Mouse (Mus musculus) cerebellum, adult 8-10 months (tissue): ENCODE results near the gene Lpgat1.

ENCODE experiments used
- DNase-seq: peaks from one replicate; pipeline ENCODE4 v3.0.0; 2022

Gene Lpgat1

DNA sequence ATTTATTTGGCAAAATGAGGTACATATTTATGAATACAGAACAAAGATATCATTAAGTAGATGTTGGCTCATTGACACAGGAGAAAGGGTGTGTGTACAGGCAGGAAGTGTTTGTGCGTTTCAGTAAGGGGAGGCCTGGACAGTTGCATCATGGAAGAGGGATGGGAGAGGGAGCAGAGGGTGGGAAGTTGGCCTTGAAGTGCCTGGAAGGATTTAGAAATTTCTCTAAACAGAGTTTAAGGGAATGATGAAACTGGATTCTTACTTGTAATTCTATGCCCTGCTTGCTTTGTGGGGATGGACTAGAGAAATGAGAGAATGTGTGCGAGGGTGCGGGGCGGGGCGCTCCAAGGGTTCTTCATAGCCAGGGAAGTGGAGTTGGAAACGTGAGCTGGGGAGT is 20.2 kb downstream of the Lpgat1 start:
- DNase-seq: no peak

DNA sequence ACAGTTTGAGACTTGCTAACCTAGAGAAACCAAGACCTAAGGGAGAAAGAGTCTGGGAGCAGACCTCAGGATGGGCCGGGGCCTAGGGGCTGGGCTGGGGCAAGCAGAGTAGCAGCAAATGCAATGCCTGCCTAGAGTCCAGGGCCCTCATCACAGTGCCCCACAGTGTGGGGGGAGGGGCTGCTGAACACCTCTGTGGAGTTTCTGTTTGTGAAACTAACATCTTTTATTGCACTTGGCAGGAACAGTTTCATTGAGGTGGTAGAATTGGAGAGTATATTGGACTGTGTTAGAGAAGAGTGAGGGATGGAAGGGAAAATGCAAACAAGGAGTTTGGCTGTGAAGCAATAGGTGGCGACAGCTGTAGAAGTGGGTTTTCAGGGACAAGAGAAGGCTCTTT is 21.1 kb downstream of the Lpgat1 start:
- no peak for DNase-seq

DNA sequence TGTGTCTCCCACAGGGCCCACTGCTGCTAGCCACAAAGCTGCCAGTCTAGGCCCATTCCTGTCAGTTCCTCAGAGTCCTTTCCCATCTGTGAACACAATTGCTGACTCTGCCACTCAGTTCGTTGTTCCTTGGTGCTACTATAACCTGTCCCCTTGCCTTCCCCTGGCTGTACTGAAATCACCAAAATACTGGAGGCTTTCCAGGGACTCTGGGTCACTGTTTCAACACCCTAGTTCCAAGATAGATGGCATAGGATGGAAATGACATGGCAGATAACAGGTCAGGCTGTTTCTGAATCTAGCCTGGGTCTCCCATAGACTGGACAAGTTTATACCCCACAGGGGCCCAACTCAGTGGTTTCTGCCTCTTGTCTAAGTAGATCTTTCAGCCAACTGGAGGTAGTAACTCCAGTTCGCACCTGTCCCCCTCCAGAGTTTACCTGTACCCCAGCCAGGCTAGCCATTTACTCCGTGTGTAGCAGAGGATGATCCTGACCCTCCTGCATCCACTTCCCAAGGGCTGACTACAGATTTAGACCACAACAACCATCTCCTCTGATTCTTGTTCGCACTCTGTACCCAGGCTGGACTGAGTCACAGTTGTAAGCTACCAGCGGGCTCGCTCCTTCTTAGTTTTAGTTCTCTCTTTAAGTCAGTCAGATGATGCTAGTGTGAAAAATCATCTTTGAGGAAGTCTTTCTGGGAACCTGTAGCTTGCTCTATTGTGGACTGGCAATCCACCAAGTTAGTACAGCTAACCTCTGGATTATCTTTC is 23.1 kb downstream of the Lpgat1 start:
- no peak for DNase-seq

DNA sequence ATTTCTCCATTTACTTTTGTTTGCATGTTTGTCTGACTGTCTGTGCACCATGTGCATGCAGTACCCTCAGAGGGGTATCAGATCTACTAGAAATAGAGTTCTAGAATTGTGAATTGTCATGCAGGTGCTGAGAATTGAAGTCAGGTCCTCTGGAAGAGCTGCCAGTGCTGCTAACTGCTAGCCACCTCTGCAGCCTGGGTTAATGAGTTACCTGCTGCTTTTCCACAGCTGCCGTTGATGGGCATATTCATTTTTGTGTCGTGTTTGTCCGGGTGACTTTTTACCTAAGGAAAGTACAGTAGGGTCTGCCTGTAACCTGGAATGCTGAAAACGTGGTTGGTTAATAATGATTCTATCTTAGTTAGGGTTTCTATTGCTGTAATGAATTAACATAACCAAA is 24.0 kb downstream of the Lpgat1 start:
- DNase-seq: no peak

DNA sequence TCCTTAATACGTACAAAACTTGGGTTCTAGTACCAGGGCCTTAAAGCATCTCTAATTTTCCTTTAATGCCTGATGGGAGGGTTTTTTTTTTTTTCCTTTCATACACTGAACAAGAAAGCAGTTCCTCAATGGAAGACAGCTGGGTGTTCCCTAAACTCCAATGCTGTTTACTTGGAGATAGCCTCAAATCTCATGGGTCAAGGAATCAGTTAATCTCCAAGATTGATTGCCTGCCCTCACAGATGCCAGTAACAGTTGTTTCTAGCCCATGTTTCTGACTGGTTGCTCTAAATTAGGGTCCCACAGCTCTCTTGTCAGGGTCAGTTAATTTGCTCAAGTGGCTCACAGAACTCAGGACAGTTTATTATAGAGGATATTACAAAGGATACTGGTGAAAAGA is 30.8 kb downstream of the Lpgat1 start:
- DNase-seq: no peak

DNA sequence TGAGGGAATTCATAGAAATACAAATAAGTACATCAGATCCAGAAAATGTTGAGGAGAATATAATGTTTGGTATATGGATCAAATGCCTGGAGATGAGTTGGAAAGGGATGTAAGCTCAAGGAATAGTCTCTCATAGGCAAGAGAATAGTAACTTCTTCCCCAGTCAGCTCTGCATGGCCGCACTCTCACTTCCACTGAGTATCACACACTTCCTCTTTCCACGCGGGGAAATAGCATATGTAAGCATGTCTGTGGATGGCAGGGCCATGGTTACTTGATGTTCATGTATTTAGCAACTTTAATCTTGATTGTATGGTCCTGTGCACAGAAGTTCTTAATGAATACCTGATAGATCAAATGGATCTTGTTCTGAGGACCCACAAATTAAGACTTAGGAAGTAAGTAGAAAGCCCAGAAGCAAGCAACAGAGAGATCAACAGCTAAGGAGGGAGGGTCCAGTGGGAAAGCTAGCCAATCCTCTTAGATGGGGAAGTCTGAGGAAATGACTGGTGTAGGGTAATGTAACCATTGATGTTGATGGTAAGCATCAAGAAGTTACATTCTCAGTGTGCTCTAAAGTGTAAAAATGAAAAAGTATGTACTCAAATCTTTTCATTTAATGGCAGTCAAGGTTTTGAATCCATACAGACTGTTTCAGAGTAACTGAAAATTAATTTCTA is 39.0 kb downstream of the Lpgat1 start:
- DNase-seq: no peak

DNA sequence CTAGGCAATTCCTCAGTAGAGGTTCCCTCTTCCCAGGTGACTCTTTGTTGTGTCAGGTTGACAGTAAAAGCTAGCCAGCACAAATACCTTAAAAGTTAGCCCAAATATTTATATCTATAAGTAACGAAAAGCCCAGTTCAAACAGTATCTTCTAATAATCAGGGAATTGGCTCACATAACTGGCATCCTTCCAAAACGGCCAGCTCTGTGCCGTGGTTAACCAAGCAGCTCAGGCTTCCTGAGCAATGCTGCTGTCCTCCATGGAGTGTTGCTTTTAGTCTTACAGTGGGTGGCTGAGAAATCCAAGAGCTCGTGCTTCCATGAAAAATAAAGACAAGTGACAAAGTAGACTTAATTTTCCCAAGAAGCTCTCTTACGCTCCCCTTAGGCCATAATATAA is 56.5 kb downstream of the Lpgat1 start:
- peak; percentile 16 for DNase-seq

DNA sequence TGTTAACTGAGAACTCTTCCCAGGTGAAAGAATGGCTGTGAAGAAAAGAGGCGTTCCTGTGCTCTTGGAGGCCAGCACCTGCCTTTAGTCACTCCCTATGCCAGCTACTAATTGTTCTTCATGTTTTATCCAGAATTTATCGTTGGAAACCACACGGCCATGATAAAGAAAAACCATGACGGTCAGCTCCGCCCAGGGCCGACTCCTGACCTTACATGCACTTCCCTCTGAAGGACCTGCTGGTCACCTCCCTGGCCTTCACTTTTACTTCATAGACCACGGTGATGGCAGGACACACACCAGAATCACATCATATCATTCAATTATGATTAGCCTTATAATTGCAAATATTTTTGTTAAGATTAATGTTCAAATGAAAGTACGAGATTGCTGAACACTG is 57.5 kb downstream of the Lpgat1 start:
- no peak for DNase-seq

DNA sequence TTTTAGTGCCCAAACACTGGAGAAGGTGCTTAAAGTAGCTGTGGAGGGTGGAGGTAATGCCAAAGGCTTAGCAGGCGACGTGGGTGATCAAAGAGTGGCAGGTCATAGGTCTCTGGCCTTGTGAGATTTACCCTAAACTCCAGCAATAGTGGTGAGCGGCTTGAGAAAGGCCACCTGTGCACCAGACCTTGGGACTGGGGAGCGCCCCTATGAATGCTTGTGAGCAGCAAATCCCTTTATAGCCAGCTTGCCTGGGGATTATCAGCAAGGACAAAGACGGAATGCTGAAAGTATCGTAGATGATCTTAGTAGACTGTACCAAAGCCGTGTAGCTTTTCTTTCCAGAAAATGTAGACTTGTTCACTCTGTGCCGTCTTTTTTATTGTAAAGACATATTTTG is 59.9 kb downstream of the Lpgat1 start:
- DNase-seq: no peak

DNA sequence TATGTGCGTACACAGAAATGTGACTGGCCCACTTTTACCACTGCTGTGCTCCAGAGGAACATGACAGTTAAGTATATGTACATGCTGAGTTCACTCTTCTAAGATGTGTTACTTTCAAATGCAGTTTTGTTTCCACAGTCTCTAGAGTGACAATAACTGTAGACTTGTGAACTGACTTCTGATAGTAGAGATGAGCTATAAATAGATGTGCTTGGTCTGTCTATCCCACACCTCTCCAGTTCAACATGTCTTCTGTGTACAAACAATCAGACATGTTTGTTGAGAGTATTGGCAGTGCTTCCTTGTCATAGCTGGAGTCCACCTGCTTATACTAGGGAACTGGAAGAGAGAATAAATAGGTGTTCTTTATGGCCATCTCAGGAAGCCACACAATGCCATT is 62.8 kb downstream of the Lpgat1 start:
- no peak for DNase-seq

DNA sequence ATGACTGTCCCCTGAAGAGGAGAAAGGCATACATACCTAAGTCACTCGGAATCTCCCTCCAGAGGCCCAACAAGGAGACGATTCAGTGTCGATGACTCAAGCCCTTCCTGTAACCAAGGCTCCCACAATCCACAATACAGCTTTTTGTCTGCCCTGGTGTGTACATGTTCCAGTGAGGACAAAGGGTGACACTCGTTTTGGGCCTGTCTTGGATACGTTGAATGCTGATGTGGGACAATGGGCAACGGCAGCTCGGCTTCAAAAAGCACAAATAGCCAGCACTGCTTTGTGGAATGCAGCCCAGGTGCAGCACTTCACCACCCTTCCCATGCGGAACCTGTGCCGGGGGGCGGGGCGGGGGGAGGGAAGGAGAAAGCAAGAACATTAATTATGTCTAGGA is 67.5 kb downstream of the Lpgat1 start:
- DNase-seq: no peak

DNA sequence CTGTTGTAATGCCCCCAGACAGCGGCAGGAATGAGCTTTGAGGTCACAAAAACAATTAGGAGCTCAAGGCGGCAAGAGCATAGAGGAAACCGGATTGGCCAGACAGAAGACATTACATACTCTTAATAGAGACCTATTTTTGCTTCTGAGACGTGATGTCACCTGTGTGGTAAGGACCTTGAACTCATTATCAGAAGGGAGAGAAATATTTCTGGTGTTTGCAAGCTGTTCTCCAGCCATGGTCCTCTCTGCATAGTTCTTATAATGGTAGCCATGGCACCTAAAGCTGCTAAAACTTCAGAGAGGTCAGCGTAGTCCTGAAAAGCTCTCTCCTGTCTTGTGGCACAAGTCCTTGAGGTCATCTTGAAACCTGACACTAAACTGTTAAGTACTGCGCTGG is 68.6 kb downstream of the Lpgat1 start:
- DNase-seq: no peak

DNA sequence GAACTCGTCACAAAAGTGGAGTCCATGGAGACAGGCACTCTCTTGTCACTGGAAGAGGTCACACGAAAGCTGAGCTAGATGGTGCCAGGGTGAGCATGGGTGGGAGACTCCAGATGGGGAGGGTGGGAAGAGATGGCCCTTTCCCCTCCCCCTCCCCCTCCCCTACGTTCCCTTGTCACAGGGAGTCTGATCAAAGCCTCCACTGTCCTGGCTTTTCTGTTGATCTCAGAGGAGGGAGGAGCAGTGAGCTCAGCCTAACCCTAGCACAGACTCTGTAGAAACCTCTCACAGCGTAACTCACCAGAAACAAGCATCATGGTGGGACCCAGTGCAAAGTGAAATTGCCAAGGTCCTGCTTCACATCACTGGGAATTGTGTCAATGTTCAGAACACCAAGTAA is 69.7 kb downstream of the Lpgat1 start:
- no peak for DNase-seq

DNA sequence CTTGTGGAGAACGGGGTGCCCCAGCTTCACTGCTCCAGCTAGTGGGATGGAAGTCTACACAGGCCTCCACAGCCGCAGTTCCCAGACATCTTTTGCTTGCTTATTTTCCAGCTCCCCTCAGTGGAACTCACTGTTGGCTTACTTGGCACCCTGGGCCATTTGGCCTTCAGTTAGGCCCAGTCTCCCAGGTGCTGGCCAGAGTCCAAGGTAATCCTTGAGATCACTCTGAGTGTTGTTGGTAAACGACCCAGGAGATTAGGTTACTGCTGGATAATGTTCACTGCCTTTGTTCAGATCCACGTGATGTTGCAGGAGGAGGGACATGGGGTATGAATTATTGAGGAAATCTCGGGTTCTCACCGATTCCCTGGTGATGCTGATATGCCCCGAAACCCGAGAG is 75.4 kb downstream of the Lpgat1 start:
- DNase-seq: no peak

DNA sequence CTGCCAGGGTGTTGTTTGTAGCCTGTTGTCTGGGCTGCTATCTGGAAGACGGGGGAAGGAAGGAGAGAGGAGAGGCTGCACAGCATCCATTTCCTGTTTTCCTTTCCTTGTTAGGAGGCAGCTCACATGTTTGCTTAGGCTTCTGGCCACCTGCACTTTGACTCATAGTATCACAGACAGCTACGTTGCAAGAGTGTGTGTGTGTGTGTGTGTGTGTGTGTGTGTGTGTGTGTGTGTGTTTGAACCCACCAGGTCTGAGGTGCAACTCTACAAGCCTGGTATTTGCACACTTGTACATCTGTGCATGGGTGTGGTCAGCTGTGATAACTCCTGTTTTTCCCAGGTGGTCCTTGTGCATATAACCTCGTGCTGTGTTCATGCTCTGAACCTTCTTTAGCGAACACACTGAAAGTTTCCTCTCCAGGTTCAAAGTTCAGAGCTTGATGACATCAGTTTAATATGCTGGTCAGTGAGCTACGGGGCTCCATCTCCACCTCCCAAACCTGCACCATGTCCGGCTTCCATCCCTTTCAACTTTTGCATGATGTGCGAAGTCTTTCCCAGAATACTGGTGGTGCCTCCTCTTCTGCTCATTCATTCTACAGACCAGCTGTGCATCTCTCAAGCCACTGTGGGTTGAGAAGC is 76.4 kb downstream of the Lpgat1 start:
- DNase-seq: no peak

DNA sequence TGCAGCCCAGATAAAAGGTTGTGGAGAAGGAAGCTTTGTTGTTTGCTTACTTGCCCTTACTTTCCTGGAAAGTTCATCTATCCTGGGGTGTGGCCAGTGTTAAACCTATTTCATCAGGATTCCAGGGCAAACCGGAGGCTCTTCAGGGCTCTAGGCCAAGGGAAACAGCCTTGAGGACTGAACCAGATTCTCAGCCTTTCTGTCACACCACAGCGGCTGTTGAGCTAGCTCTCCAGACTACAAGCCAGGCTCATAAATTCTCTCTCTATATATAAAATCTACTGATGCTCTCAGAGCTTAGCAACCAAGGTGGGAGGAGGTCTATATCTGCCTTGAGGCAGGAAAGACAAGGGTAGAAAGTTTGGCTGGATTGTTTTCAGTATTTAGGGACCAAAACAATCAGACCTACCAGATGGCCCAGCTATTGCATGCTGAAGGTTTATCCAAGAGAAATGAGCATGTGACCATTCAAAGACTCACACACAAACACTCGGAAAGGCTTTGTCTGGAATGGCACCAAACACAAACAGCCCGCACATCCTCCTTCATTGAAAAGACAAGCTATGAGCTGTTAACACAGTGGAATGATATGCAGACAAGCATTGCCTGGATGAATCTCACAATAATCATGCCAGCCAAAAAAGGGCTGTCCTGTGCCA is 78.7 kb downstream of the Lpgat1 start:
- DNase-seq: no peak

DNA sequence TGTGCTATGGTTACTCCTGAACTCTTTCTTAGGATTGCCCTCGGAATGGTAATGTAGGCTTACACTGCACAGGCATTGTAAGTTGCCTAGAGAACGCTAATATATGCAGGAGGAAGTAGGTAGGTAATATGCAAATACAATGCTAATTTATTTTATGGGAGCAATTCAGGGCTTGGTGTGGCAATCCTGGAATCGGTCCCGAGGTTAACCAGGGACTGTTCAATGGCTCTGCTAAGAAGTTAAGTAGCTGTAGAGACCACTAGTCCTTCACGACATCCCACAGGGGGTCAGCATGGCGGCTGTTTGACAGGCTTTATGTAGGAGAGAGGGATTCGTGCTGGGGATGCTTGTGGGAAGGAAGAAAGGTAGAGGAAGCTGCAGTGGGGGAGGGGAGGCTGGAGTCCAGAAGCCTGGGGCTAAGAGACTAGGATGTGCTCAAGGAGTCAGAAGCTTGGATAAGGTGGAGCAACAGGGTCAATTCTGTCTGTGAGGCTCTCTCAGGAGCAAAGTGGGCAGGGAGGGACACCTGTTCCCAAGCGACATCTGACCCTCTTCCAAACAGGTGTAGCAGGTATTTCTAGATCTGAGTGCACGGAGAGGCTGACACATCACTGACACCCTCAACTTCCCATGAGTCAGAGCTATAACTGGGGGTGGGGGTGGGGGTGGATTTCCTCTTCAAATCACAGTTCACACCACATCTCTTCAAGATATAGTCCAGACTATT is 84.6 kb downstream of the Lpgat1 start:
- DNase-seq: no peak

DNA sequence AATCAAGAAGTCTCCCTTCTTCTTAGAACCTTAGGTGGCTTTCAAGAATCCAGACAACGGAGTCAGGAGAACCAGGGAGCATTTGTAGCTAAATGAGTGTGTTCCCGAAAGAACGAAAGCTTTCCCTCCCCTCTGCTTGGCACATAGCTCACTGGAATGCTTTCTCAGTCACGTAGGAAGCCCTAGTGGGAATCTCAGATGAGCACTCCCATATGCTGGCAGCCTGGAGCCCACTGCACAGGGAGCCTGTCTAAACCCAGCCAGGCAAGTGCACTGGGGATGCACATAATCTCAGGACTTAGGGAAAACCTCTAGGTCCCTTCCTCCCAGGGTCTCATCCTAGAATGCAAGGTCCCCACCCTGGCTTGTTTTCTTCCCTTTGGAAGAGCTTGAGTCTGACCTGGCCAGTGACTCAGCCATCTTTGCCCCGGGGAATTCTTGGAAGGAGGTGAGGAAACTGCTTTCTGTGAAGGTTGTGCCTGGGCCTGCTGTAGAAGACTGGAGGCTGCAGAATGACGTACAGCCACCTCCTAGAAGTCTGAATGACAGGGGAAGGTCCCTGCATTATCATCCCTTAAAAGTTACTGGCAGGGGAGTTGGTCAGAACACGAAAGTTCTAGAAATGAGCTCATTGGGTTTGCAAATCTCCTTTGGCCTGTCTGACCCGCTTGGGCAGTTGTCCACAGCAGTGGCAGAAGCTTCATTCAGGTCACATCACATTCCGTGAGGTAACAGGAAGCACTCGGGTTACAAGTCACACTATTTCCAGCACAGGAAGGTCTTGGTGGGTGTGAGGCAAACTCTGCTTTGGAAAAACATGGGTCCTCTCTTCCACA is 85.4 kb downstream of the Lpgat1 start:
- DNase-seq: no peak

DNA sequence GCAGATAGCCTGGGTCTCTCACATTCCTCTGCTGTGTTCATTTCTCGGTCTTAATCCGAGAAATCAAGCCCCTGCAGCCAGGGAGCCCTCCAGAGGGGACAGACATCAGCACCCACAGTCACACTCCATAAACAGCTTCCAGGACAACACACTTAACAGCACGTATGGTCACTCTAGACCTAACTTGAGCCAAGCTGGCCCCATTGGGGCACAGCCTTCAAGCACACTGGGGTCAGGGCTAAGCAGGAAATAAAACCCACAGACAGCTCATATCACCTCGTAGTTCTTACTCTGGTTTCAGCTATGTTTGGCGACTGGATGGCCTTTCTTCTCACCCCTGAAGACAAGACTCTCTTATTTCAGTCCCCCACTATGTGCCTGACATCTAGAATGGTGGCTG is 87.1 kb downstream of the Lpgat1 start:
- DNase-seq: no peak

DNA sequence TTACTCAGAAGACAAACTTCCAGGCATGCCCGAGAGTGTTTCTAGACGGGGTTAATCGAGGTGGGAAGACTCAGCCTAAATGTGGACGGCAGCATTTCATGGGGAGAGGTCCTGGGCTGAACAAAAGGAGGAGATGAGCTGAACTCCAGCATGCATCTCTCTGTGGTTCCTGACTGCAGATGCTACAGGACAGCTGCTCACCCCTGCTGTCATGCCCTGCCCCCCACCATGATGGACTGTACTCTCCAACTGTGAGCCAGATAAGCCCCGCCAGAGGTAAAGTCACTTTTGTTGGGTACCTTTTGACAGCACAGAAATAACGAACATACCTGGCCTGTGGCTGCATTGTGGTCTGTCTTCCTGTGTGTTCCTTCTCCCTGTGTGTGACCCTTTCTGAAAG is 88.2 kb downstream of the Lpgat1 start:
- no peak for DNase-seq

DNA sequence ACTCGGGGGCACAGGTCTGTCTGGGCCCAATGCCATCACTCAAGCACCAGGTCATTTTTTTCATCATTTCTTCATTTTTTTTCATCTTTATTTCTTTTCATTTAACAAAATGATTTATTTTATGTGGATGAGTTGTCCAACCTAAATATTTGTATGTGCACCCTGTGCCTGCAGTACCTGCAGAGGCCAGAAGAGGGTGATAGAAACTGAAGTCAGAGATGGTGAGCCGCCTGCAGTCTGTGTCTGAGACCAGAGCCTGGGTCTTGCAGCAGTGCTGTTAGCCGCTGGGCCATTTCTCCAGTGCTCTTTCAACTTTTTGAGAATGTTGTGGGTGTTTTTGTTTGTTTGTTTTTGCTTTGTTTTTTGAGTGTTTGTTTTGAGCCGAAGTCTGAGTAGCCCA is 89.1 kb downstream of the Lpgat1 start:
- DNase-seq: no peak

DNA sequence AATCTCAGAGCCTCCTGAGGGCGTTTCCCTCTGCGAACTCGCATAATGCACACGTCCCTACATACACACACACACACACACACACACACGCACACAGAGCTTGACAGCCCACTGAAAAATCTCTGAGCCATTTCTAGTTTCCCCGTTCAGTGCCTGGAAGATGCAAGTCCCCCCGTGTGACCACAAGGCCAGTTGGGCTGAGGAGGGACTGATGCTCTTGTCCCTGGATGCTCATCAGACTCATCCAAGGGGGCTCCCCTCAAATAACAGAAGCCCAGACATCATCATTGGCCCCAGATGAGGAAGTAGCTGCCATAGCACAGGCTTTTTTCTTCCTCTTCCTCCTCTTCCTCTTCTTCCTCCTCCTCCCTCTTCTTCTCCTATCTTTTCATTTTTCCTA is 90.3 kb downstream of the Lpgat1 start:
- no peak for DNase-seq
